21 mouse cellular contexts compared by ENCODE assay signal in the genomic region with DNA sequence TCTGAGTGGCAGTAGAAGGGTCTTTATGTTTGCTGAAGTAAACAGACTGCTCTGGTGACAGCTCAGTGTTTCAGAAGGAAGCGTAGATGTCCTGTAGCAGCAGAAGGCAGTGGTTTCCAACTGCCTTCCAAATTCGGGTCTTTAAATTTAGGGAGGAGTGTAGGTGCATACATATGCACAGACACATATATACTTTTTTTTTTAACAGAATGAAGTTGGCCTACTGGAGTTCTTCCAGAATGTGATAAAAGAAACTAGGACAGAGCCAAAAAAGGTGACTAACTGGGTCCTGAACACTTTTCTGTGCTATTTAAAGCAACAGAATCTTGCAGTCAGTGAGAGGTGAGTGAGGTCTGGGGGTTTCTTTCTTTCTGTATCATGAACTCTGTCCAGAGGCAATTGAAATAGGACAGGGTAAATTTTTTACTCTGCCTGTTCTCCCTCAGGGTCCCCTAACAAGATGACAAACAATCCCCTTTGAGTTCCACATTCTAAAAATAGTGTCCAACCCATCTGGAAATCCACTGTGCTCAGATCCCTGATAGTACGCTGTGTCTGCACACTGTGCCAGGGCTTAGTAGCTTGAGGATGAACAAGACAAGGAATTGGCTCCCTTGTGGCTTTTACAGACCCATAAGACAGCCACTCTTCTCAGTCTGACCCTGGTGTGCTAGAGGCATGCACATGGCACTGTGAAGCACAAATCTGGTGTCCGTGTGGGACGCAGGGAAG.
DNase-seq lines count a peak whose midpoint lies in the region; ATAC-seq and TF ChIP-seq lines count a peak whose summit lies in the region.
"Had no signal": no experiment of that assay in that cellular context is flagged by ENCODE, and none has a peak within 500 bp of the region (broad histone marks: within the 10 kb centered on the region; RNA-seq: fewer than 3 reads in every experiment).

No protein-coding gene starts in this region.

- ATAC-seq in intestine, embryonic 15.5 days: no peak
- no peak for ATAC-seq in intestine, embryonic 16.5 days
- ATAC-seq in heart, embryonic 16.5 days (replicated peaks; ENCODE audit: extremely low read depth, insufficient read depth, low FRiP score): peak; percentile 76
- ATAC-seq in hindbrain, postnatal 0 days: no peak
- ATAC-seq: activated CD4-positive, CD25-positive, alpha-beta regulatory T cell, adult 4 months; intestine, postnatal 0 days; lung, postnatal 0 days; Patski had no signal

- TF ChIP-seq CTCF in hindbrain, postnatal 0 days (IDR thresholded peaks at IDR 0.05; ENCODE audit: low read depth): no peak

- 83% methylated on average over 5 of the region's 5 CpGs for WGBS in intestine, embryonic 15.5 days
- WGBS in intestine, embryonic 16.5 days: 79% methylated on average over 5 of the region's 5 CpGs
- WGBS in heart, embryonic 16.5 days: 49% methylated on average over 5 of the region's 5 CpGs
- WGBS in hindbrain, postnatal 0 days: 86% methylated on average over 5 of the region's 5 CpGs

- no peak overlapping the region for H3K9ac ChIP-seq in intestine, embryonic 15.5 days
- H3K9ac ChIP-seq in intestine, embryonic 16.5 days (ENCODE audit: low read depth, low read length): no peak overlapping the region
- H3K9ac ChIP-seq in heart, embryonic 16.5 days (ENCODE audit: low read length): peak overlapping the region; percentile 16
- no peak overlapping the region for H3K9ac ChIP-seq in hindbrain, postnatal 0 days (replicated peaks; ENCODE audit: low read length)
- H3K9ac ChIP-seq: embryonic facial prominence, embryonic 13.5 days; limb, embryonic 13.5 days; liver, embryonic 14.5 days; stomach, embryonic 15.5 days had no signal

- H3K4me3 ChIP-seq in intestine, embryonic 15.5 days (replicated peaks): no peak overlapping the region
- no peak overlapping the region for H3K4me3 ChIP-seq in intestine, embryonic 16.5 days (ENCODE audit: low read length)
- no peak overlapping the region for H3K4me3 ChIP-seq in heart, embryonic 16.5 days (ENCODE audit: low read length)
- no peak overlapping the region for H3K4me3 ChIP-seq in hindbrain, postnatal 0 days (ENCODE audit: low read length)
- H3K4me3 ChIP-seq: embryonic facial prominence, embryonic 13.5 days; limb, embryonic 13.5 days; megakaryocyte, embryonic 14.5 days; stomach, embryonic 15.5 days had no signal

- H3K27ac ChIP-seq in intestine, embryonic 15.5 days: peak overlapping the region; percentile 22; the same call in 1 of the 2 replicates
- no peak overlapping the region for H3K27ac ChIP-seq in intestine, embryonic 16.5 days (ENCODE audit: low read length)
- peak overlapping the region; percentile 94 for H3K27ac ChIP-seq in heart, embryonic 16.5 days (ENCODE audit: low read length)
- no peak overlapping the region for H3K27ac ChIP-seq in hindbrain, postnatal 0 days
- H3K27ac ChIP-seq: embryonic facial prominence, embryonic 13.5 days; kidney, postnatal 0 days; limb, embryonic 13.5 days; liver, embryonic 14.5 days; stomach, embryonic 15.5 days had no signal

- peak; percentile 54 for DNase-seq in 3T3-L1 (ENCODE audit: low read depth, low spot score)
- DNase-seq in heart, adult 8-10 months (ENCODE audit: low spot score): peak; percentile 11
- DNase-seq in adrenal gland, postnatal 4 days (ENCODE audit: low spot score in 2 of 2): no peak
- DNase-seq in hindbrain, postnatal 0 days (ENCODE audit: low spot score): no peak
- DNase-seq: adrenal gland, postnatal 14 days; cerebellum, adult 8-10 months; gastrocnemius, postnatal 14 days; thymus, postnatal 14 days had no signal

- H3K9me3 ChIP-seq in intestine, embryonic 15.5 days: no peaks in the 10 kb centered on the region
- H3K9me3 ChIP-seq in intestine, embryonic 16.5 days (ENCODE audit: control insufficient read depth, low read length): no peaks in the 10 kb centered on the region
- no peaks in the 10 kb centered on the region for H3K9me3 ChIP-seq in heart, embryonic 16.5 days (replicated peaks; ENCODE audit: control insufficient read depth, low read length)
- H3K9me3 ChIP-seq in hindbrain, postnatal 0 days (ENCODE audit: low read length): no peaks in the 10 kb centered on the region
- H3K9me3 ChIP-seq: embryonic facial prominence, embryonic 13.5 days; limb, embryonic 13.5 days; megakaryocyte, embryonic 14.5 days; stomach, embryonic 15.5 days had no signal

- H3K4me1 ChIP-seq in intestine, embryonic 15.5 days (replicated peaks): no peaks in the 10 kb centered on the region; the same call in 1 of the 2 replicates
- 0 out of 2 replicates have a peak, but pooled peaks cover 5% of the 10 kb centered on the region for H3K4me1 ChIP-seq in intestine, embryonic 16.5 days (ENCODE audit: control insufficient read depth, insufficient read depth, low read length)
- peaks cover 18% of the 10 kb centered on the region for H3K4me1 ChIP-seq in heart, embryonic 16.5 days (ENCODE audit: control insufficient read depth, insufficient read depth, low read length)
- H3K4me1 ChIP-seq in hindbrain, postnatal 0 days (ENCODE audit: insufficient read depth, low read length): no peaks in the 10 kb centered on the region
- H3K4me1 ChIP-seq: embryonic facial prominence, embryonic 13.5 days; limb, embryonic 13.5 days; stomach, embryonic 15.5 days had no signal

- H3K27me3 ChIP-seq in intestine, embryonic 15.5 days (replicated peaks): no peaks in the 10 kb centered on the region
- H3K27me3 ChIP-seq in intestine, embryonic 16.5 days (replicated peaks; ENCODE audit: control insufficient read depth, insufficient read depth, low read length): no peaks in the 10 kb centered on the region
- no peaks in the 10 kb centered on the region for H3K27me3 ChIP-seq in heart, embryonic 16.5 days (ENCODE audit: control insufficient read depth, insufficient read depth, low read length)
- no peaks in the 10 kb centered on the region for H3K27me3 ChIP-seq in hindbrain, postnatal 0 days (ENCODE audit: insufficient read depth, low read length)
- H3K27me3 ChIP-seq: embryonic facial prominence, embryonic 13.5 days; limb, embryonic 13.5 days; megakaryocyte, embryonic 14.5 days; Patski; stomach, embryonic 15.5 days had no signal

- no peaks in the 10 kb centered on the region for H3K36me3 ChIP-seq in intestine, embryonic 15.5 days
- no peaks in the 10 kb centered on the region for H3K36me3 ChIP-seq in intestine, embryonic 16.5 days (ENCODE audit: control insufficient read depth, insufficient read depth, low read length)
- H3K36me3 ChIP-seq in heart, embryonic 16.5 days (ENCODE audit: control insufficient read depth, insufficient read depth): no peaks in the 10 kb centered on the region
- no peaks in the 10 kb centered on the region for H3K36me3 ChIP-seq in hindbrain, postnatal 0 days (ENCODE audit: insufficient read depth, low read length)
- H3K36me3 ChIP-seq: embryonic facial prominence, embryonic 13.5 days; limb, embryonic 13.5 days; stomach, embryonic 15.5 days had no signal

- H3K4me2 ChIP-seq in intestine, embryonic 15.5 days (replicated peaks): no peak overlapping the region
- H3K4me2 ChIP-seq in intestine, embryonic 16.5 days (ENCODE audit: low read depth, low read length): no peak overlapping the region
- H3K4me2 ChIP-seq in heart, embryonic 16.5 days (ENCODE audit: low read depth, low read length): peak overlapping the region; percentile 3; the same call in 1 of the 2 replicates
- no peak overlapping the region for H3K4me2 ChIP-seq in hindbrain, postnatal 0 days (ENCODE audit: low read depth, low read length)
- H3K4me2 ChIP-seq: embryonic facial prominence, embryonic 13.5 days; limb, embryonic 13.5 days; stomach, embryonic 15.5 days had no signal

Comparison
In these comparisons a context has a peak if more than half of its experiments do, and no peak if none do; other contexts are left out.
1. H3K27ac ChIP-seq: peak in intestine, embryonic 15.5 days (single experiment) and heart, embryonic 16.5 days (single experiment); none in intestine, embryonic 16.5 days (single experiment) and hindbrain, postnatal 0 days (single experiment).
2. DNase-seq: peak in 3T3-L1 (single experiment) and heart, adult 8-10 months (single experiment); none in adrenal gland, postnatal 4 days (0 of 2) and hindbrain, postnatal 0 days (single experiment).